ENCODE assay signal across 33 mouse cellular contexts in the genomic region with DNA sequence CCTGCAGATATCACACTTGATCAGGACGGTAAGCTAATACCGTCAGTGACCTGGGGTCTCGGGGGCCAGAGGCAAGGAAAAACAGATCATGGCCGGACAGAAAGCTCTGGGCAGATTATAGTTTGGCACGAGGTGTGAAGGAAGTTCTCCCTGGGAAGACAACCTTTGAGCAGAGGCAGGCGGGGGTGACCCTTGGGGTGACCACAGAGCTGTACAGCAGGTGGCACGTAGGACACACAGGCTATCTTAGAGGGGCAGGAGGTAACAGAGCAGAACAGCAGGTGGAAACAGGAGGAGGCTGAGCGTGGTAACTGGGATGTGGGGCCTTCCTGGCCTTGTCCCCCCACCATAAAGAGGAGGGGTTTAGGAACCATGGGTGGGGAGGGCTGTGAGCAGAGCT. TPM values are rescaled to one million over a fixed set of nuclear protein-coding genes. Genes with fewer than 3 reads are reported as not detected.
DNase-seq lines count a peak whose midpoint lies in the region; ATAC-seq and TF ChIP-seq lines count a peak whose summit lies in the region.
"Had no signal": no experiment of that assay in that cellular context is flagged by ENCODE, and none has a peak within 500 bp of the region (broad histone marks: within the 10 kb centered on the region; RNA-seq: fewer than 3 reads in every experiment).

No protein-coding gene starts in this region.

- peak; percentile 62 for ATAC-seq in kidney, postnatal 0 days (replicated peaks; ENCODE audit: low FRiP score, low read depth)
- ATAC-seq: midbrain, embryonic 15.5 days had no signal

- DNase-seq in ES-E14 (ENCODE audit: low read depth, low spot score): no peak
- peak; percentile 71 for DNase-seq in kidney, adult 2 months
- no peak for DNase-seq in kidney, postnatal 0 days (ENCODE audit: low spot score)
- no peak for DNase-seq in embryonic facial prominence, embryonic 10.5 days (ENCODE audit: low spot score)
- DNase-seq in urinary bladder, adult 18-20 months (ENCODE audit: low spot score in 2 of 2): no peak
- no peak for DNase-seq in left cerebral cortex, adult 2 months (ENCODE audit: extremely low spot score in 1 of 2, low spot score in 2 of 2)
- DNase-seq in spleen, adult 12 weeks (ENCODE audit: low spot score): no peak
- DNase-seq: adrenal gland, postnatal 10 days; cerebellum, adult 9-11 months; embryo, embryonic 11 days; gastrocnemius, postnatal 10 days; heart, postnatal 14 days; liver; lung, adult 2 months; lung, postnatal 10 days; retina, postnatal 1 day; right cerebral cortex, postnatal 14 days had no signal

- intact Hi-C loops in left cerebral cortex, adult 2 months (cut with DNase I): loop anchor here (5.0 to 10.0 kb wide), 2 partner anchors 244 to 376 kb away; partner anchors contain the start of gene Gm11437

- H3K27me3 ChIP-seq in kidney, adult 2 months (replicated peaks; ENCODE audit: control insufficient read depth, insufficient read depth, low read length): no peaks in the 10 kb centered on the region
- no peaks in the 10 kb centered on the region for H3K27me3 ChIP-seq in kidney, postnatal 0 days (ENCODE audit: insufficient read depth, low read length)
- 0 out of 2 replicates have a peak, but pooled peaks cover 4% of the 10 kb centered on the region for H3K27me3 ChIP-seq in embryonic facial prominence, embryonic 10.5 days (replicated peaks; ENCODE audit: low read depth, poor library complexity, severe bottlenecking)
- H3K27me3 ChIP-seq: embryonic facial prominence, embryonic 13.5 days; hindbrain, embryonic 15.5 days; midbrain, embryonic 15.5 days; neural tube, embryonic 15.5 days; stomach, embryonic 15.5 days had no signal

- TF ChIP-seq CTCF in kidney, adult 2 months (conservative IDR thresholded peaks at IDR 0.05; ENCODE audit: insufficient read depth, insufficient read length, low read depth, low read length): no peak
- no peak for TF ChIP-seq CTCF in kidney, postnatal 0 days (IDR thresholded peaks at IDR 0.05; ENCODE audit: low read depth)
- no peak for TF ChIP-seq CTCF in left cerebral cortex, adult 2 months (IDR thresholded peaks at IDR 0.05)

- peak overlapping the region; percentile 38; the same call in 1 of the 2 replicates for H3K27ac ChIP-seq in ES-E14 (ENCODE audit: insufficient read depth, low read depth, low read length, poor library complexity, severe bottlenecking)
- H3K27ac ChIP-seq in kidney, adult 2 months (ENCODE audit: insufficient read depth, low read depth, low read length): no peak overlapping the region
- H3K27ac ChIP-seq in kidney, postnatal 0 days: peak overlapping the region; percentile 47; the same call in 1 of the 2 replicates
- H3K27ac ChIP-seq in embryonic facial prominence, embryonic 10.5 days (replicated peaks): no peak overlapping the region
- H3K27ac ChIP-seq in left cerebral cortex, adult 2 months: no peak overlapping the region
- H3K27ac ChIP-seq: embryonic facial prominence, embryonic 13.5 days; hindbrain, embryonic 10.5 days; hindbrain, embryonic 15.5 days; liver, embryonic 14.5 days; macrophage; midbrain, embryonic 15.5 days; neural tube, embryonic 15.5 days; stomach, embryonic 15.5 days had no signal

- no peak for TF ChIP-seq POLR2A in kidney, adult 2 months (IDR thresholded peaks at IDR 0.05; ENCODE audit: low read depth, low read length)

- WGBS in kidney, adult 2 months: 55% methylated on average over 8 of the region's 8 CpGs
- 54% methylated on average over 8 of the region's 8 CpGs for WGBS in kidney, postnatal 0 days
- WGBS in embryonic facial prominence, embryonic 10.5 days: 80% methylated on average over 8 of the region's 8 CpGs

- H3K4me1 ChIP-seq in ES-E14 (ENCODE audit: control insufficient read depth in 2 of 2, insufficient read depth in 2 of 2, low read length in 2 of 2, poor library complexity in 1 of 2): peaks cover 0 to 9% of the 10 kb centered on the region in 2 experiments; a peak in 1 of 4 replicates
- H3K4me1 ChIP-seq in kidney, adult 2 months (ENCODE audit: control insufficient read depth, insufficient read depth, low read length): peaks cover 26% of the 10 kb centered on the region
- H3K4me1 ChIP-seq in kidney, postnatal 0 days (replicated peaks; ENCODE audit: insufficient read depth, low read length): 0 out of 2 replicates have a peak, but pooled peaks cover 4% of the 10 kb centered on the region
- 0 out of 2 replicates have a peak, but pooled peaks cover 2% of the 10 kb centered on the region for H3K4me1 ChIP-seq in embryonic facial prominence, embryonic 10.5 days
- H3K4me1 ChIP-seq: hindbrain, embryonic 10.5 days; hindbrain, embryonic 15.5 days; midbrain, embryonic 15.5 days; neural tube, embryonic 15.5 days had no signal

- no peak overlapping the region for H3K9ac ChIP-seq in ES-E14 (ENCODE audit: insufficient read depth, low read depth, low read length, poor library complexity, severe bottlenecking)
- H3K9ac ChIP-seq in kidney, postnatal 0 days (ENCODE audit: low read depth, low read length): no peak overlapping the region
- H3K9ac ChIP-seq: embryonic facial prominence, embryonic 13.5 days; hindbrain, embryonic 15.5 days; liver, embryonic 14.5 days; midbrain, embryonic 15.5 days; neural tube, embryonic 15.5 days; stomach, embryonic 15.5 days had no signal

- no peak overlapping the region for H3K4me2 ChIP-seq in kidney, postnatal 0 days (ENCODE audit: low read length)
- H3K4me2 ChIP-seq: embryonic facial prominence, embryonic 13.5 days; hindbrain, embryonic 15.5 days; midbrain, embryonic 15.5 days; neural tube, embryonic 15.5 days had no signal

- 0 out of 2 replicates have a peak, but pooled peaks cover under 1% of the 10 kb centered on the region for H3K36me3 ChIP-seq in ES-E14 (ENCODE audit: control insufficient read depth, insufficient read depth, low read length, poor library complexity, severe bottlenecking)
- no peaks in the 10 kb centered on the region for H3K36me3 ChIP-seq in kidney, adult 2 months (ENCODE audit: control insufficient read depth, insufficient read depth, low read length)
- H3K36me3 ChIP-seq in kidney, postnatal 0 days (ENCODE audit: insufficient read depth, low read length): 0 out of 2 replicates have a peak, but pooled peaks cover 1% of the 10 kb centered on the region
- peaks cover 9% of the 10 kb centered on the region for H3K36me3 ChIP-seq in embryonic facial prominence, embryonic 10.5 days (replicated peaks)
- H3K36me3 ChIP-seq: stomach, embryonic 15.5 days had no signal

- no peaks in the 10 kb centered on the region for H3K9me3 ChIP-seq in ES-E14 (ENCODE audit: control insufficient read depth, insufficient read depth, low read depth, low read length)
- H3K9me3 ChIP-seq in kidney, postnatal 0 days (replicated peaks; ENCODE audit: low read length): no peaks in the 10 kb centered on the region
- no peaks in the 10 kb centered on the region for H3K9me3 ChIP-seq in embryonic facial prominence, embryonic 10.5 days
- H3K9me3 ChIP-seq: embryonic facial prominence, embryonic 13.5 days; G1E; hindbrain, embryonic 10.5 days; hindbrain, embryonic 15.5 days; midbrain, embryonic 15.5 days; neural tube, embryonic 15.5 days; stomach, embryonic 15.5 days had no signal

- in situ Hi-C loops in ES-E14 (cut with MboI; ENCODE audit: low sequenced_read_pairs in 2 of 2, unreplicated experiment in 2 of 2): no loop called here

- H3K4me3 ChIP-seq in ES-E14 (ENCODE audit: insufficient read depth in 1 of 2, low read depth in 1 of 2, low read length in 2 of 2, poor library complexity in 1 of 2, severe bottlenecking in 1 of 2): no peak overlapping the region
- H3K4me3 ChIP-seq in kidney, adult 2 months (ENCODE audit: insufficient read depth, low read depth, low read length): no peak overlapping the region
- H3K4me3 ChIP-seq in kidney, postnatal 0 days (replicated peaks; ENCODE audit: low read depth, low read length): no peak overlapping the region
- H3K4me3 ChIP-seq in embryonic facial prominence, embryonic 10.5 days: no peak overlapping the region
- H3K4me3 ChIP-seq in left cerebral cortex, adult 2 months: no peak overlapping the region
- H3K4me3 ChIP-seq: embryonic facial prominence, embryonic 13.5 days; hindbrain, embryonic 10.5 days; hindbrain, embryonic 15.5 days; midbrain, embryonic 15.5 days; neural tube, embryonic 15.5 days; stomach, embryonic 15.5 days had no signal

TF ChIP-seq in ES-E14, 5 proteins besides CTCF, POLR2A, EP300 and RAD21:
- TF ChIP-seq ZNF384 (IDR thresholded peaks at IDR 0.05; ENCODE audit: low read depth, low read length): no peak
- no peak for TF ChIP-seq ZC3H11A (IDR thresholded peaks at IDR 0.05; ENCODE audit: borderline replicate concordance, low read depth, low read length)
- TF ChIP-seq MAFK (IDR thresholded peaks at IDR 0.05; ENCODE audit: insufficient read depth, low read depth, low read length): no peak
- no peak for TF ChIP-seq CHD2 (IDR thresholded peaks at IDR 0.05; ENCODE audit: low read depth, low read length)
- TF ChIP-seq HCFC1 (IDR thresholded peaks at IDR 0.05; ENCODE audit: borderline replicate concordance, insufficient read depth, low read length): no peak

RNA-seq across cellular contexts. Expression of gene Heatr6, which starts 34.8 kb away (rescaled TPM):
- 16.7 and 19.5 TPM in 2 replicates for total RNA-seq in ES-E14 (2012; rRNA removed)
- 10.9 and 12.0 TPM in 2 replicates for polyA plus RNA-seq in kidney, adult 2 months (2012; rRNA removed)
- 14.4 and 14.9 TPM in 2 replicates for polyA plus RNA-seq in kidney, postnatal 0 days (2015; fragmentation: Nextera tagmentation; extraction: Ambion mirVana)
- 26.2 and 27.0 TPM in 2 replicates for polyA plus RNA-seq in embryonic facial prominence, embryonic 10.5 days (2016; fragmentation: Nextera tagmentation; extraction: Ambion mirVana)
- total RNA-seq in left cerebral cortex, adult 2 months (2021): 10 to 100 TPM; 14.8 to 16.4 TPM

RNA-seq across cellular contexts. Expression of gene Wfdc21, which starts 41.6 kb away (rescaled TPM):
- total RNA-seq in ES-E14 (2012; rRNA removed): not detected in 2 replicates
- 0.77 and 1.9 TPM in 2 replicates for polyA plus RNA-seq in kidney, adult 2 months (2012; rRNA removed)
- 1.5 and 1.7 TPM in 2 replicates for polyA plus RNA-seq in kidney, postnatal 0 days (2015; fragmentation: Nextera tagmentation; extraction: Ambion mirVana)
- polyA plus RNA-seq in embryonic facial prominence, embryonic 10.5 days (2016; fragmentation: Nextera tagmentation; extraction: Ambion mirVana): not detected in 2 replicates
- not detected for total RNA-seq in left cerebral cortex, adult 2 months (2021)
- total RNA-seq: G1E; gastrocnemius, postnatal 10 days; layer of hippocampus, adult 8-10 months; layer of hippocampus, postnatal 25 days; left cerebral cortex, postnatal 10 days had no signal
- polyA plus RNA-seq: embryonic facial prominence, embryonic 13.5 days; forebrain, embryonic 11.5 days; G1E; heart, embryonic 14.5 days; hindbrain, embryonic 10.5 days; hindbrain, embryonic 15.5 days; limb, embryonic 11.5 days; midbrain, embryonic 15.5 days; small intestine, adult 2 months had no signal

Comparison
In these comparisons a context has a peak if more than half of its experiments do, and no peak if none do; other contexts are left out.
1. H3K27ac ChIP-seq: peak in ES-E14 (single experiment) and kidney, postnatal 0 days (single experiment); none in kidney, adult 2 months (single experiment), embryonic facial prominence, embryonic 10.5 days (single experiment) and left cerebral cortex, adult 2 months (single experiment).